Mouse (Mus musculus) neural tube, embryonic 14.5 days (tissue): ENCODE measurements around the gene Limch1. TPM values are rescaled to one million over a fixed set of nuclear protein-coding genes. Genes with fewer than 3 reads are reported as not detected.

Experiments used
- ATAC-seq: fragments of 200-750 bp; cut with Nextera tagmentation; 2 replicates; pipeline ENCODE4 v1.8.0; 2017; ENCODE audit warnings: low read depth, mild to moderate bottlenecking, moderate TSS enrichment, moderate library complexity
- H3K27ac ChIP-seq: fragments of 300-500 bp; sonication (generic); 2 replicates; pipeline ENCODE4 v1.5.1; 2014; ENCODE audit warnings: low read depth, mild to moderate bottlenecking, control low read depth, low read length, moderate library complexity, mixed read lengths
- H3K27me3 ChIP-seq: fragments of 300-500 bp; sonication (generic); 2 replicates; pipeline ENCODE4 v1.6.1; 2014; ENCODE audit warnings: low read length; ENCODE audit not compliant: control insufficient read depth, insufficient read depth
- H3K36me3 ChIP-seq: fragments of 300-500 bp; sonication (generic); 2 replicates; pipeline ENCODE4 v1.6.1; 2014; ENCODE audit warnings: low read length, mixed read lengths; ENCODE audit not compliant: control insufficient read depth, insufficient read depth
- H3K4me1 ChIP-seq: fragments of 300-500 bp; sonication (generic); 2 replicates; pipeline ENCODE4 v1.6.1; 2014; ENCODE audit warnings: low read length; ENCODE audit not compliant: control insufficient read depth, insufficient read depth
- H3K4me2 ChIP-seq: fragments of 300-500 bp; sonication (generic); 2 replicates; pipeline ENCODE4 v1.6.1; 2014; ENCODE audit warnings: mild to moderate bottlenecking, low read depth, low read length, control low read depth
- H3K4me3 ChIP-seq: fragments of 300-500 bp; sonication (generic); 2 replicates; pipeline ENCODE4 v1.5.1; 2014; ENCODE audit warnings: low read depth, low read length, control low read depth, mixed read lengths
- H3K9ac ChIP-seq: fragments of 300-500 bp; sonication (generic); replicated peaks from 2 replicates; pipeline ENCODE4 v1.6.1; 2014; ENCODE audit warnings: low read depth, mild to moderate bottlenecking, control low read depth, low read length, mixed read lengths
- H3K9me3 ChIP-seq: fragments of 300-500 bp; sonication (generic); 2 replicates; pipeline ENCODE4 v1.6.1; 2016; ENCODE audit warnings: low read length; ENCODE audit not compliant: control insufficient read depth
- WGBS: fragments of 180-500 bp; shearing (Covaris S2); extraction: QIAGEN DNeasy Blood & Tissue Kit; methylation state at CpG from one replicate; pipeline ENCODE4 v1.1.7; 2014; 5-methylcytosine and 5-hydroxymethylcytosine counted together
- polyA plus RNA-seq: library from polyadenylated mRNA; unstranded; fragments of >200 nt; fragmentation: Nextera tagmentation; extraction: Ambion mirVana; gene quantifications from 2 replicates; pipeline ENCODE4 v1.2.1, GENCODE M21; 2014

The Limch1 gene
- polyA plus RNA-seq, 1 experiment from 2014 or later = 81.8 TPM

GRCm38 (mm10) chr5:66943521-66943920 is 197.9 kb downstream of the Limch1 start:
- no peak for ATAC-seq
- WGBS = 56% methylated on average over 7 of the region's 7 CpGs
- Histone ChIP-seq H3K9ac (no peak overlapping the region), H3K9me3 (no peaks in the 10 kb centered on the region), H3K27ac (no peak overlapping the region), H3K4me1 (peaks cover 4% of the 10 kb centered on the region; the same call in 1 of the 2 replicates), H3K4me2 (no peak overlapping the region), H3K27me3 (no peaks in the 10 kb centered on the region), H3K36me3 (no peaks in the 10 kb centered on the region), H3K4me3 (no peak overlapping the region)

- 52% methylated on average over 6 of the region's 6 CpGs for WGBS
- no peak overlapping the region for H3K4me2 ChIP-seq
- no peaks in the 10 kb centered on the region for H3K36me3 ChIP-seq
- H3K4me1 ChIP-seq = peaks cover 4% of the 10 kb centered on the region; the same call in 1 of the 2 replicates
- H3K9ac ChIP-seq = no peak overlapping the region
- peak; percentile 49; the same call in 1 of the 2 replicates for ATAC-seq
- H3K27ac ChIP-seq = peak overlapping the region; percentile 77
- H3K4me3 ChIP-seq = no peak overlapping the region
- no peaks in the 10 kb centered on the region for H3K27me3 ChIP-seq
- no peaks in the 10 kb centered on the region for H3K9me3 ChIP-seq
Measured at GRCm38 (mm10) chr5:66947958-66948357, 202.3 kb downstream of the Limch1 start.

GRCm38 (mm10) chr5:66949098-66949692 is 203.6 kb downstream of the Limch1 start:
- 45% methylated on average over 8 of the region's 8 CpGs for WGBS
- no peak for ATAC-seq
- H3K9ac ChIP-seq = no peak overlapping the region
- no peak overlapping the region for H3K4me2 ChIP-seq
- 0 out of 2 replicates have a peak overlapping the region, but pooled peaks have one; percentile 36 for H3K27ac ChIP-seq
- H3K4me1 ChIP-seq = peaks cover 10% of the 10 kb centered on the region
- H3K9me3 ChIP-seq = no peaks in the 10 kb centered on the region
- no peaks in the 10 kb centered on the region for H3K27me3 ChIP-seq
- H3K4me3 ChIP-seq = no peak overlapping the region
- no peaks in the 10 kb centered on the region for H3K36me3 ChIP-seq

GRCm38 (mm10) chr5:66953375-66953774 is 207.7 kb downstream of the Limch1 start:
- Histone ChIP-seq H3K36me3 (no peaks in the 10 kb centered on the region), H3K9ac (no peak overlapping the region), H3K4me3 (no peak overlapping the region), H3K27ac (no peak overlapping the region), H3K27me3 (no peaks in the 10 kb centered on the region), H3K4me2 (no peak overlapping the region), H3K4me1 (peaks cover 11% of the 10 kb centered on the region), H3K9me3 (no peaks in the 10 kb centered on the region)
- WGBS = 64% methylated on average over 3 of the region's 3 CpGs
- ATAC-seq = no peak

- H3K9me3 ChIP-seq = no peaks in the 10 kb centered on the region
- 36% methylated on average over 7 of the region's 7 CpGs for WGBS
- H3K36me3 ChIP-seq = no peaks in the 10 kb centered on the region
- H3K4me3 ChIP-seq = no peak overlapping the region
- peak; percentile 77; the same call in 1 of the 2 replicates for ATAC-seq
- peak overlapping the region; percentile 44; the same call in 1 of the 2 replicates for H3K27ac ChIP-seq
- H3K9ac ChIP-seq = no peak overlapping the region
- peaks cover 11% of the 10 kb centered on the region; the same call in 1 of the 2 replicates for H3K4me1 ChIP-seq
- no peaks in the 10 kb centered on the region for H3K27me3 ChIP-seq
- H3K4me2 ChIP-seq = no peak overlapping the region
Measured at GRCm38 (mm10) chr5:66953971-66954644, 208.5 kb downstream of the Limch1 start.

- Histone ChIP-seq H3K27ac (no peak overlapping the region), H3K36me3 (no peaks in the 10 kb centered on the region), H3K4me2 (no peak overlapping the region), H3K9ac (no peak overlapping the region), H3K27me3 (no peaks in the 10 kb centered on the region), H3K9me3 (no peaks in the 10 kb centered on the region), H3K4me1 (peaks cover 11% of the 10 kb centered on the region; the same call in 1 of the 2 replicates), H3K4me3 (no peak overlapping the region)
- 87% methylated on average over 5 of the region's 5 CpGs for WGBS
- no peak for ATAC-seq
Measured at GRCm38 (mm10) chr5:66955245-66955644, 209.6 kb downstream of the Limch1 start.

GRCm38 (mm10) chr5:66957656-66958055 is 212.0 kb downstream of the Limch1 start:
- no peaks in the 10 kb centered on the region for H3K27me3 ChIP-seq
- H3K4me1 ChIP-seq = peaks cover 11% of the 10 kb centered on the region; the same call in 1 of the 2 replicates
- no peak overlapping the region for H3K27ac ChIP-seq
- H3K4me2 ChIP-seq = no peak overlapping the region
- no peak overlapping the region for H3K9ac ChIP-seq
- no peak overlapping the region for H3K4me3 ChIP-seq
- ATAC-seq = no peak
- H3K9me3 ChIP-seq = no peaks in the 10 kb centered on the region
- WGBS = 85% methylated on average over 10 of the region's 10 CpGs
- no peaks in the 10 kb centered on the region for H3K36me3 ChIP-seq

- 76% methylated on average over 8 of the region's 8 CpGs for WGBS
Measured at GRCm38 (mm10) chr5:66958118-66958517, 212.5 kb downstream of the Limch1 start.

GRCm38 (mm10) chr5:66959968-66960367 is 214.3 kb downstream of the Limch1 start:
- no peak for ATAC-seq
- no peak overlapping the region for H3K4me3 ChIP-seq
- 76% methylated on average over 8 of the region's 8 CpGs for WGBS
- H3K36me3 ChIP-seq = no peaks in the 10 kb centered on the region
- 0 out of 2 replicates have a peak, but pooled peaks cover 4% of the 10 kb centered on the region for H3K4me1 ChIP-seq
- no peaks in the 10 kb centered on the region for H3K9me3 ChIP-seq
- H3K27me3 ChIP-seq = no peaks in the 10 kb centered on the region
- H3K9ac ChIP-seq = no peak overlapping the region
- H3K27ac ChIP-seq = no peak overlapping the region
- no peak overlapping the region for H3K4me2 ChIP-seq

More at GRCm38 (mm10) chr5:66958118-66958517, 212.5 kb downstream of the Limch1 start:
- Histone ChIP-seq H3K27me3 (no peaks in the 10 kb centered on the region), H3K9ac (no peak overlapping the region), H3K4me1 (peaks cover 11% of the 10 kb centered on the region; the same call in 1 of the 2 replicates), H3K36me3 (no peaks in the 10 kb centered on the region), H3K4me2 (no peak overlapping the region), H3K27ac (no peak overlapping the region), H3K9me3 (no peaks in the 10 kb centered on the region), H3K4me3 (no peak overlapping the region)
- no peak for ATAC-seq
